In genomic region chr16:75877170-75877569, GRCm38 (mm10) we compare ENCODE assay signal across 9 mouse cellular contexts.
DNase-seq lines count a peak whose midpoint lies in the region; ATAC-seq lines count a peak whose summit lies in the region.
"Had no signal": no experiment of that assay in that cellular context is flagged by ENCODE, and none has a peak within 500 bp of the region (broad histone marks: within the 10 kb centered on the region; RNA-seq: fewer than 3 reads in every experiment).

No protein-coding gene starts in this region.

- DNase-seq in cerebellum, adult 11-12 months: no peak
- DNase-seq in thymus, postnatal 0 days (ENCODE audit: low spot score): peak; percentile 23
- no peak for DNase-seq in thymus, postnatal 14 days
- DNase-seq in lung, adult 18-20 months: peak; percentile 38 to 44
- DNase-seq in spleen, postnatal 36 days (ENCODE audit: low spot score in 2 of 2): peak; percentile 56 to 66
- DNase-seq in cerebellum, postnatal 4 days (ENCODE audit: low spot score in 2 of 2): no peak
- DNase-seq in ovary, adult 18-20 months (ENCODE audit: low spot score): no peak
- DNase-seq: right cerebral cortex, postnatal 4 days had no signal

- ATAC-seq in cerebellum, adult (ENCODE audit: insufficient number of reproducible peaks, low FRiP score, low TSS enrichment): 0 out of 2 replicates have a peak, but pooled peaks have one; percentile 26

Comparison
In these comparisons a context has a peak if more than half of its experiments do, and no peak if none do; other contexts are left out.
1. DNase-seq: peak in thymus, postnatal 0 days (single experiment), lung, adult 18-20 months (2 of 2) and spleen, postnatal 36 days (2 of 2); none in cerebellum, adult 11-12 months (single experiment), thymus, postnatal 14 days (single experiment), cerebellum, postnatal 4 days (0 of 2) and ovary, adult 18-20 months (single experiment).